Mouse (Mus musculus) testis, adult 2 months (tissue): Measurements from ENCODE around the gene Snrnp40. TPM values are rescaled to one million over a fixed set of nuclear protein-coding genes. Genes with fewer than 3 reads are reported as not detected.

Source experiments
- H3K27ac ChIP-seq: fragments of 200-500 bp; 2 replicates; pipeline ENCODE4 v1.5.1; 2012; ENCODE audit warnings: low read depth, low read length; ENCODE audit not compliant: control insufficient read depth, insufficient read depth
- H3K27me3 ChIP-seq: fragments of 200-500 bp; 2 replicates; pipeline ENCODE4 v1.6.1; 2012; ENCODE audit warnings: mild to moderate bottlenecking, low read length, moderate library complexity; ENCODE audit not compliant: control insufficient read depth, insufficient read depth
- H3K36me3 ChIP-seq: fragments of 200-500 bp; 2 replicates; pipeline ENCODE4 v1.6.1; 2012; ENCODE audit warnings: mild to moderate bottlenecking, low read length; ENCODE audit not compliant: control insufficient read depth, insufficient read depth
- H3K4me1 ChIP-seq: fragments of 200-500 bp; 2 replicates; pipeline ENCODE4 v1.6.1; 2012; ENCODE audit warnings: low read length; ENCODE audit not compliant: control insufficient read depth, insufficient read depth
- H3K4me3 ChIP-seq: fragments of 200-500 bp; 2 replicates; pipeline ENCODE4 v1.5.1; 2012; ENCODE audit warnings: low read depth, mild to moderate bottlenecking, low read length, moderate library complexity, mixed read lengths; ENCODE audit not compliant: control insufficient read depth
- CTCF ChIP-seq: fragments of 200-500 bp; IDR thresholded peaks from 2 replicates; pipeline ENCODE4 v1.5.1; 2012; ENCODE audit warnings: low read depth, mild to moderate bottlenecking, inconsistent platforms, low read length, moderate library complexity; ENCODE audit not compliant: control insufficient read depth, insufficient read depth, insufficient replicate concordance
- POLR2A ChIP-seq: fragments of 200-500 bp; IDR thresholded peaks from 2 replicates; pipeline ENCODE4 v1.6.1; 2012; ENCODE audit warnings: low read depth, mild to moderate bottlenecking, inconsistent platforms, low read length, moderate library complexity; ENCODE audit not compliant: control insufficient read depth
- polyA plus RNA-seq: library from polyadenylated mRNA; depleted of rRNA; stranded (reverse); fragments of >200 nt; gene quantifications from 2 replicates; pipeline ENCODE4 v1.2.3, GENCODE M21; 2012; rRNA removed

Snrnp40 gene
- polyA plus RNA-seq, 1 experiment: 42.1 TPM

- Histone ChIP-seq H3K4me1 (no peaks in the 10 kb centered on the region; the same call in 1 of the 2 replicates), H3K27me3 (no peaks in the 10 kb centered on the region), H3K27ac (no peak overlapping the region), H3K4me3 (no peak overlapping the region), H3K36me3 (peaks cover 7% of the 10 kb centered on the region)
- no peak for TF ChIP-seq CTCF
- no peak for TF ChIP-seq POLR2A
Observed at GRCm38 (mm10) chr4:130380418-130380817, 20.5 kb downstream of the Snrnp40 start.

- H3K4me1 ChIP-seq: peaks cover 3% of the 10 kb centered on the region; the same call in 1 of the 2 replicates
- no peaks in the 10 kb centered on the region for H3K27me3 ChIP-seq
Observed at GRCm38 (mm10) chr4:130387256-130387655, 27.3 kb downstream of the Snrnp40 start.

GRCm38 (mm10) chr4:130389496-130389895 is 29.6 kb downstream of the Snrnp40 start:
- TF ChIP-seq CTCF: no peak
- TF ChIP-seq POLR2A: no peak
- Histone ChIP-seq H3K27me3 (no peaks in the 10 kb centered on the region), H3K27ac (no peak overlapping the region), H3K4me1 (peaks cover 3% of the 10 kb centered on the region; the same call in 1 of the 2 replicates), H3K4me3 (no peak overlapping the region), H3K36me3 (peaks cover 5% of the 10 kb centered on the region)

More at GRCm38 (mm10) chr4:130387256-130387655, 27.3 kb downstream of the Snrnp40 start:
- no peak overlapping the region for H3K4me3 ChIP-seq
- no peak overlapping the region for H3K27ac ChIP-seq
- TF ChIP-seq CTCF (no peak), POLR2A (no peak)
- H3K36me3 ChIP-seq: peaks cover 5% of the 10 kb centered on the region

DNA sequence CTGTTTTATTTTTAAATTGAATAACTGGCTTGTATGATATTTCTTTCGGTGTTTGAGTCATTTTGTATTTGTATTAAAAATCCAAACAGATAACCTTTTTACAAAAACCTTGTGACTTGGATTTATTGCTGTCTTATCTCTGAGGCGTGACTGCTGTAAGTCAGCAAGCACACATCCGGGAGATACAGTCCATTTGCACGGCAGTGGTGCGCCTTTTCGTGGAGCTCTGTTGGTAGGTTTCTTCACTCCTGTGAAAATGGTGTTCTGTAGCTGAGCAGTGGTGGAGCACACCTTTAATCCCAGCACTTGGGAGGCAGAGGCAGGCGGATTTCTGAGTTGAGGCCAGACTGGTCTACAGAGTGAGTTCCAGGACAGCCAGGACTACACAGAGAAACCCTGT is 30.0 kb downstream of the Snrnp40 start:
- peaks cover 5% of the 10 kb centered on the region for H3K36me3 ChIP-seq
- H3K27me3 ChIP-seq: no peaks in the 10 kb centered on the region
- H3K27ac ChIP-seq: no peak overlapping the region
- peaks cover 3% of the 10 kb centered on the region; the same call in 1 of the 2 replicates for H3K4me1 ChIP-seq
- H3K4me3 ChIP-seq: no peak overlapping the region
- TF ChIP-seq CTCF (no peak), POLR2A (no peak)

GRCm38 (mm10) chr4:130391265-130391664 is 31.3 kb downstream of the Snrnp40 start:
- Histone ChIP-seq H3K27ac (no peak overlapping the region), H3K27me3 (no peaks in the 10 kb centered on the region), H3K4me3 (no peak overlapping the region), H3K4me1 (peaks cover 3% of the 10 kb centered on the region; the same call in 1 of the 2 replicates), H3K36me3 (peaks cover 2% of the 10 kb centered on the region)
- TF ChIP-seq CTCF (no peak), POLR2A (no peak)

Other genes starting within 250 kb of the Snrnp40 start
- 0.07 and 0.28 TPM in 2 replicates for gene Hcrtr1, start 220.8 kb upstream of the Snrnp40 start, polyA plus RNA-seq
- 2.9 and 7.8 TPM in 2 replicates for gene Tinagl1, start 185.0 kb upstream of the Snrnp40 start, polyA plus RNA-seq
- 0.05 TPM in 1 of 2 replicates, not detected in the other for gene Gm853, start 137.7 kb upstream of the Snrnp40 start, polyA plus RNA-seq
- 23.7 and 24.1 TPM in 2 replicates for gene Serinc2, start 80.9 kb upstream of the Snrnp40 start, polyA plus RNA-seq
- 127 and 192 TPM in 2 replicates for gene Fabp3, start 51.5 kb upstream of the Snrnp40 start, polyA plus RNA-seq
- gene Gm10570, start 51.5 kb upstream of the Snrnp40 start, polyA plus RNA-seq: not detected in 2 replicates
- 8.0 and 8.2 TPM in 2 replicates for gene Zcchc17, start 189 bp upstream of the Snrnp40 start, polyA plus RNA-seq
- gene Nkain1, start 214.0 kb downstream of the Snrnp40 start, polyA plus RNA-seq: 12.3 and 13.1 TPM in 2 replicates